Mouse (Mus musculus): ENCODE measurements around the gene Klhl21. TPM values are rescaled to one million over a fixed set of nuclear protein-coding genes. Genes with fewer than 3 reads are reported as not detected.
"Not testable (repeated sequence)": the region's sequence is repeated elsewhere in the genome, so short reads cannot be mapped to it uniquely, and the experiment has no call there.

Gene Klhl21
- total RNA-seq, 2 experiments from 2014 or later, result 18.5 to 19.3 TPM

DNA sequence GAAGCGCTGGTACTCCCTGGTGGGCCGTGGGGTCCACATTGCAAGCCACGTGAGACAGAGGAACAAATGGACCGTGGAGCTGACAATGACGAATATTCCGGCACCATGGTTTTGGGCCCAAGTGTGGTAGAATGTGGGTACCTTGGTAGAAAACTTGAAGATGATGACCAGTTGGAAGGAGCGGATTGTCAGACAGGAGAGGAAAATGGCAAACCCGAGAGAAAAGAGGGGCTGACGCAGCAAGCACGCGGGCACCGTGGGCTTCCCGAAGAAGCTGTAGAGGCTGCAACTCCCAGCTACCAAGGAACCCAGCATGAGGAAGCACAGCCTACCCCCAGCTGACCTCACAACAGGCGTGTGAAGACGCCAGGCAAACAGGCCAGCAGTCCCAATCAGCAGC lies 19.9 kb downstream of the Klhl21 start:
- Histone ChIP-seq H3K27ac (no peak overlapping the region), H3K4me3 (peak overlapping the region; percentile 82)
- no peak for DNase-seq (ENCODE audit: extremely low spot score in 1 of 2, low spot score in 2 of 2)
- no peak for TF ChIP-seq CTCF (IDR thresholded peaks at IDR 0.05)
- intact Hi-C loops (cut with DNase I), result no loop called here

DNA sequence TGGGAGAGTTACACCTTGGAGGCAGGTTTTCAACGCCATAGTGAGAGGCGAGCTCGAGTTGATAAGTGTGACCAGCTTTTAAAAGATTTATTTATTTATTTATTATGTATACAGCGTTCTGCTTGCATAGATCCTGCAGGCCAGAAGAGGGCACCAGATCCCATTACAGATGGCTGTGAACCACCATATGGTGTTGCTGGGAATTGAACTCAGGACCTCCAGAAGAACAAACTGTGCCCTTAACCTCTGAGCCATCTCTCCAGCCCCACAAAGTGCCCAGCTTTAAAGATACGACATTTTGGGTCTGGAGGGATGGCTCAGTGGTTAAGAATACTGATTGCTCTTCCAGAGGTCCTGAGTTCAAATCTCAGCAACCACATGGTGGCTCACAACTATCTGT lies 20.5 kb downstream of the Klhl21 start:
- intact Hi-C loops (cut with DNase I), result no loop called here
- TF ChIP-seq CTCF (IDR thresholded peaks at IDR 0.05), result peak; percentile 46
- Histone ChIP-seq H3K27ac (no peak overlapping the region), H3K4me3 (no peak overlapping the region)
- DNase-seq (ENCODE audit: extremely low spot score in 1 of 2, low spot score in 2 of 2), result no peak

DNA sequence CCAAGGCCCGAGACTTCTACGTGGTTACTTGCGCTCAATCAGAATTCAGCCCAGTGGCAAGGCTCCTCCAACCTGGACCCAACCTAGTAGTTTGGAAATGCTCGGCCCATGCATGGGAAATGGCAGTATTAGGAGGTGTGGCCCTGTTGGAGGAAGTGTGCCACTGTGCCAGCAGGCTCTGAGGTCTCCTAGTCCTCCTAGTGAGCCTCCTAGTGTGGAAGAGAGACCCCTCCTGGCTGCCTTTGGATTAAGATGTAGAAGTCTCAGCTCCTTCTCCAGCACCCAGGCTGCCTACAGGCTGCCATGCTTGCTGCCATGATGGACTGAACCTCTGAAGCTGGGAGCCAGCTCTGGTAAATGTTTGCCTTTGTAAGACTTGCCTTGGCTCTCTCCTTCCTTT lies 21.4 kb downstream of the Klhl21 start:
- DNase-seq (ENCODE audit: extremely low spot score in 1 of 2, low spot score in 2 of 2), result no peak
- intact Hi-C loops (cut with DNase I), result loop anchor here (2.0 kb wide), 1 partner anchor 49 kb away; no protein-coding TSS in a partner anchor
- no peak overlapping the region for H3K4me3 ChIP-seq
- TF ChIP-seq CTCF (IDR thresholded peaks at IDR 0.05), result peak; percentile 15; the same call in 1 of the 2 replicates
- H3K27ac ChIP-seq, result no peak overlapping the region

DNA sequence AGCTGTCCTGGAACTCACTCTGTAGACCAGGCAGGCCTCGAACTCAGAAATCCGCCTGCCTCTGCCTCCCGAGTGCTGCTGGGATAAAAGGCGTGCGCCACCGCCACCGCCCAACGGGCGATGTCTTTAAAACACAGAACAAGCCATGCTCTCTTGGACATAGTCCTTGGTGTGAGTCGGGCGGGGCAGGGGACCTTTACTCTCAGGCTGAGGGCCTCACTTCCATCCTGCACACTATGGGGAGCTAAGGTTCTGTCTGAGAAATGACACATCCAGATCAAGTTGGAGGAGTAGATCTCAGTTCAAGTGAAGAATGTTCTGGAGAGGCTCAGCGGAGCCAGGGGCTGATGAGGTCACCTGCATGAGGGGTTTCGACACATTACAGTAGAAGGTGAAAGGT lies 24.3 kb downstream of the Klhl21 start:
- Histone ChIP-seq H3K27ac (no peak overlapping the region), H3K4me3 (no peak overlapping the region)
- TF ChIP-seq CTCF (IDR thresholded peaks at IDR 0.05), result no peak
- DNase-seq (ENCODE audit: extremely low spot score in 1 of 2, low spot score in 2 of 2), result no peak
- intact Hi-C loops (cut with DNase I), result no loop called here

DNA sequence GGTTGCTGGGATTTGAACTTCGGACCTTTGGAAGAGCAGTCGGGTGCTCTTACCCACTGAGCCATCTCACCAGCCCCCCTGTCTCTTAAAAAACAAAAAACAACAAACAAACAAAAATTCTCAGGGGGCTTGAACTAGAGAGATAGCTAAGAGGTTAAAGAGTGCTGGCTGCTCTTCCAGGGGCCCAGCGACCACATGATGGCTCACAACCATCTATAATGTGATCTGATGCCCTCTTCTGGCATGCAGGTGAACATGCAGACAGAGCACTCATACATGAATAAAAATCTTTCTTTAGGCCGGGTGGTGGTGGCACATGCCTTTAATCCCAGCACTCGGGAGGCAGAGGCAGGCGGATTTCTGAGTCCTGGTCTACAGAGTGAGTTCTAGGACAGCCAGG lies 27.9 kb downstream of the Klhl21 start:
- H3K27ac ChIP-seq; H3K4me3 ChIP-seq; intact Hi-C loops (cut with DNase I); DNase-seq (ENCODE audit: extremely low spot score in 1 of 2, low spot score in 2 of 2): not testable (repeated sequence)
- peak; percentile 19 for TF ChIP-seq CTCF (IDR thresholded peaks at IDR 0.05)

DNA sequence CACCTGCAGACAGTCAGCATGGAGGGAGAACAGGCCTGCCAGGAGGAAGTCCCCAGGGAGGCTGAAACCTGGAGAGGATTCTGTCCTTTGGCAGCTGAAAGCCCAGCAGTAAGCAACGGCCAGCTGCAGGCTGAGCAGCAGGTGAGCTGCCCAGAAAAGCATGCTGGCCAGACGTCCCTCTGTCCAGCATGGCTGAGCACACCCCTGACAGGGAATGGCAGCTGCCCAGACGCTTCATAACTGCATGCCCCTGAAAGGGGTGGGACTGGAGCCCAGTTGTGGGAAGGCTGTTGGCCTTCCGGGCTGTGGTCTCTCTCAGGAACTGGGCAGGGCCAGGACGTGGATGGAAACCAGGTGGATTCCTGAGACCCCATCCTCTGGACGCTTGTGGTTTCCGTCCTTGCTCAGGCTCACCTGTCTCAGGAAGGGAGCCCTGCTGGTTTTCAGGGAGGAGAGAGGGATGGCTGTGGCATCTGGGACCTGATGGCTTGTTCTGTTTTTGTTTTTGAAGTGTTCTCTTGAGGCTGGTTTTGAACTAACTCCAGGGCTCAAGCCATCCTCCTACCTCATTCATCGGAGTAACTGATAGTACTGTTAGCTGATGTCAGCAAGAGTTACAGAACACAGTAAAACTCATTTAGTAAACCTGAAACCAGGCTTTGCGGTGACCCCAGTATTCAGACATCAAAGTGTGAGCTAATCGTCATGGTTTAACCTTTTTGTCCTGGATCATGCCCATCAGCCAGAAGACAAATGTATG lies 29.8 kb downstream of the Klhl21 start, which contains the start of gene Tas1r1:
Tas1r1 (minus strand) TSS at position 344 of the 760 bp plus-strand sequence.
- no peak for DNase-seq (ENCODE audit: extremely low spot score in 1 of 2, low spot score in 2 of 2)
- no peak for TF ChIP-seq CTCF (IDR thresholded peaks at IDR 0.05)
- Histone ChIP-seq H3K27ac (peak within 1 kb of the TSS; percentile 71), H3K4me3 (peak within 1 kb of the TSS; percentile 88)
- intact Hi-C loops (cut with DNase I), result loop anchor here (2.0 kb wide), 1 partner anchor 58 kb away; no protein-coding TSS in a partner anchor

DNA sequence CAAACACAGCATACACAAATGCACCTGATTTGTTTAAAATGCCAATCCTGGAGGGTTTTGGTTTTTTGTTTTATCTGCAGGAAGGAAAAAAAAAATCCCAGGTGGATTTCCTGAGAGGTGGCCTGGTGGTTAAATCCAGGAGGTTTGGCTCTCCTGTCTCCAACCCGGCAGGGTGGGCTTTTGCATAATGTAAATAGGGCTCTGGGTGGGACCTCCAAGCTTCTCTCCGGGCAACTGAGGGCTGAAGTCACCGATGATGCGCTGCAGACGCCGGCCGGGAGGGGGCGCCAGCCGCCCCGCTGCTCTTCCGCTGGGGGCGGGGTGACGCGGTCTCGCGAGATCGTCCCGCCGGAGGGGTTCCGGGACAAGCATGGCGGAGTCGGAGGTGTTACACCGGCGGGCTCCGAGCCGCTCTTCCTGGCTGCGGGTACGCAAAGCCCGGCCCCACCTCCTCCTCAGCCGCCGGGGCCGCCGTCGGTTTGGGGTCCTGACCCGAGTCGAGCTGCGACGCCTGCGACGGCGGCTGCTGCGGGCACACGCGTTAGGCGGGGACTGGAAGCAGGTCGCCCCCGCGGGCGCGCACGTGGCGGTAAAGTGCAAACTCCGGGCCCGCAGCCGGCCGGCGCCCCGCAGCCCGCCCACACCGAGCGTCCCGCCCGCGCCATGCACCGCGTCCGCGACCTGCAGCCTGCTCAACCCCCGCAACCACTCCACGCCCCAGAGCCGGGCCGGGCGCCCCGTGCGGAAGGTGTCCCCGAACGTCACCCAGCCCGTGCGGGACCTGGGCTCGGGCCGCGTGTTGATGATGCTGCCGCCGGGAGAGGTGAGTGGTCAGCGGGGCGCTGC lies 30.6 kb downstream of the Klhl21 start, which contains the start of gene Nol9:
Nol9 (plus strand) TSS at position 337 of the 846 bp plus-strand sequence.
- intact Hi-C loops (cut with DNase I), result loop anchor here (2.0 kb wide), 1 partner anchor 58 kb away; no protein-coding TSS in a partner anchor
- Histone ChIP-seq H3K27ac (peak within 1 kb of the TSS; percentile 71), H3K4me3 (peak within 1 kb of the TSS; percentile 88)
- TF ChIP-seq CTCF (IDR thresholded peaks at IDR 0.05), result no peak; the same call in none of the 2 replicates
- DNase-seq (ENCODE audit: extremely low spot score in 1 of 2, low spot score in 2 of 2), result peak; percentile 92 to 96

DNA sequence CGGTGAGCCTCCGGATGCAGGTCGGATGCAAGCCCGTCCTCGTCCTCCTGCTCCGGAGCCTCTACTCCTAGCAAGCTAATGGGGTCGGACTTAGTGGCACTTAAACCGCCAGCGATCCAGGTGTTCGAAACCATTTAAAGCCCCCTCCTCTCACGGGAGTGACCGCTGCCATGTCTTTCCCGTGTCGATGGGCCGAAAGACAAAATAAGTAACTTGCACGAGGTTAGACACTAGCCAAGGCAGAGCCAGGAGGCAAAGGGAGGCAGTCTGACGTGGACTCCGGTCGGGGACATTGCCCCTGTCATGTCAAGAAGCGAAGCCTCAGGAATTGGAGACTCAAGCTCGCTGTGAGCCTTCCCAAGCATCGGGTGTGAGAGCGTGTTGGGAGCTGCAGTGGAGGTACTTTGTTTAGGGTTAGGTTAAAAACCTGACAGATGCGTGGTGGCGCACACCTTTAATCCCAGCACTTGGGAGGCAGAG lies 31.3 kb downstream of the Klhl21 start:
- TF ChIP-seq CTCF (IDR thresholded peaks at IDR 0.05), result no peak
- H3K4me3 ChIP-seq, result peak overlapping the region; percentile 88
- no peak for DNase-seq (ENCODE audit: extremely low spot score in 1 of 2, low spot score in 2 of 2)
- intact Hi-C loops (cut with DNase I), result loop anchor here (2.0 kb wide), 1 partner anchor 59 kb away; no protein-coding TSS in a partner anchor
- H3K27ac ChIP-seq, result peak overlapping the region; percentile 71; the same call in 1 of the 2 replicates

DNA sequence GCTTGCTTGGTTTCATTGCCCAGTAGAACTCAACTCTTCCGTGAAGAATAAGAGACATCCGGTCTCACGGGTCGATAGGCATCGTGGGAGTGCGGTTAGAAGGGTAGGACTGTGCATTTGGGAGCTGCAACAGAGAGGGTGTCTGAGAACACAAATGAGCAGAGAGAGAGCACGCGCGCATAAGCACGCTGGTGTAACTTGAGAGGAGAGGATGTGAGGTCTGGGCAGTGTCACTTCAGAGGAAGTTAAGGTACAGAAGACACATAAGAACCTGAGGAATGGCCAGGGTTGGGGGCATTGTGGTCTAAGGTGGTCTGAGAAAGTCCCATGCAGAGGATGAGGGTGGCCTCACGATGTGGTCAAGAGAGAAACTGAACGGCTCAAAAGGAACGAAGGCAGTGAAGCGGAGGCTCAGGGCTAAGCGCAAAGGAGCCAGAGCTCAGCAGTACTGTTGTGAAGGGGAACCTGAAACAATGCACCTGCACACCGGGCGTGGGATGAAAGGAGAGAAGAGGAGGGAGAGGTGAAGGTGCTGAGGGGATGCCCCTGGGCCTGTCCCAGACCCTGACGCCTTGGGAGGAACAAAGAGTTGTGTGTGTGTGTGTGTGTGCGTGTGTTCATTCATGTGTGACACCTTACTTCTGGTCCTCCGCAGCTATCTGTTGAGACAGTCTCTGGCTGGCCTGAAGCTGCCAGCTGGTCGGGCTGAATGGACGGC lies 33.5 kb downstream of the Klhl21 start:
- Histone ChIP-seq H3K27ac (no peak overlapping the region), H3K4me3 (no peak overlapping the region)
- DNase-seq (ENCODE audit: extremely low spot score in 1 of 2, low spot score in 2 of 2), result no peak
- no peak for TF ChIP-seq CTCF (IDR thresholded peaks at IDR 0.05)
- intact Hi-C loops (cut with DNase I), result no loop called here

DNA sequence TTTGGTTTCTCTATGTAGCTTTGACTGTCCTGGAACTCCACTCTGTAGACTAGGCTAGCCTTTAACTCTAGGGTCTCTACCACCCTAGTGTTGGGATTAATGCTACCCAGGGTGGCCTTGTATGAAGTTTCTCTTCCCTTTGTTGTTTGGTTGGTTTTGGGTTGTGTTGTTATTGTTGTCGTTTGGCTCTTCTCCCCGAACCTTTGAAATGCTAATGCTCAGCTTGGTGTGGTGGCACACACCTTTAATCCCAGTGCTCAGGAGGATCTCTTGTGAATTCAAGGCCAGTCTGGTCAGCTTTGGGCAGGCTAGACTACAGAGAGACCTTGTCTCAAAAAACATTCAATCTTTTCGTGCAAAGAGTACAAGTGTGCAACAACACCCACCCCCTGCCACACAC lies 34.6 kb downstream of the Klhl21 start:
- no peak for DNase-seq (ENCODE audit: extremely low spot score in 1 of 2, low spot score in 2 of 2)
- Histone ChIP-seq H3K4me3 (no peak overlapping the region), H3K27ac (no peak overlapping the region)
- no peak for TF ChIP-seq CTCF (IDR thresholded peaks at IDR 0.05)
- intact Hi-C loops (cut with DNase I), result no loop called here

DNA sequence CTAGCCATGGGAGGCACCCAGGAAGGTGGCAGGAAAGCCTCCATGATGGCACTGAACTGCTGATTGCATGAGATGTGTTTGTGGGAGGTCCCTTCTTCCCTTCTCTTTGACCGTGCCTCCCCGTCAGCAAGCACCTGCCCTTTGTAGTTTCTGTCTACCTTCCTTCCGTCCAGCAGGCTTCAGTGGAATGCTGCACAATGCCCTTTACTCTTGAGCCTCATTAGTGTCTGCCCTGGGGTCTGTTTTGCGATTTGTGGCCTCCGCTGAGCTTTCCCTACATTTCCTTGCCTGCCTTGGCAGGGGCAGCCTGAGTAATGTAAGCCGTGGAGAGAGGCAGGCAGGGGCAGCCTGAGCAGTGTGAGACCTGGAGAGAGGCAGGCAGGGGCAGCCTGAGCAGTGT lies 36.0 kb downstream of the Klhl21 start:
- H3K4me3 ChIP-seq, result no peak overlapping the region
- no peak for TF ChIP-seq CTCF (IDR thresholded peaks at IDR 0.05)
- no peak overlapping the region for H3K27ac ChIP-seq
- intact Hi-C loops (cut with DNase I), result no loop called here
- DNase-seq (ENCODE audit: extremely low spot score in 1 of 2, low spot score in 2 of 2), result no peak
